Mouse (Mus musculus): ENCODE measurements around the gene Ppfibp2.

GRCm38 (mm10) chr7:107683622-107684021, 88.6 kb downstream of the Ppfibp2 start:
- no peak for TF ChIP-seq GATA2 (IDR thresholded peaks at IDR 0.05; ENCODE audit: borderline replicate concordance, low read depth, low read length)
- TF ChIP-seq CTCF (IDR thresholded peaks at IDR 0.05; ENCODE audit: low read depth, low read length), result no peak
- no peak for TF ChIP-seq POLR2AphosphoS5 (IDR thresholded peaks at IDR 0.05; ENCODE audit: insufficient replicate concordance, low read depth, low read length)
- TF ChIP-seq GATA1 (IDR thresholded peaks at IDR 0.05; ENCODE audit: borderline replicate concordance, low read length), result no peak
